Mouse (Mus musculus) urinary bladder, adult 2 months (tissue): ENCODE measurements around the gene Ankrd39. TPM values are rescaled to one million over a fixed set of nuclear protein-coding genes. Genes with fewer than 3 reads are reported as not detected.
"Not testable (repeated sequence)": the region's sequence is repeated elsewhere in the genome, so short reads cannot be mapped to it uniquely, and the experiment has no call there.

Source experiments
- DNase-seq: peaks from one replicate; pipeline ENCODE4 v3.0.0; 2022; ENCODE audit warnings: low spot score
- polyA plus RNA-seq: library from polyadenylated mRNA; depleted of rRNA; stranded (reverse); fragments of >200 nt; gene quantifications from 2 replicates; pipeline ENCODE4 v1.2.3, GENCODE M21; 2012

Ankrd39 gene
- polyA plus RNA-seq, 1 experiment = 26.7 TPM

- no peak for DNase-seq
Measured at GRCm38 (mm10) chr1:36552506-36552905, 5.3 kb upstream of the Ankrd39 start.

GRCm38 (mm10) chr1:36551904-36552303 lies 4.7 kb upstream of the Ankrd39 start:
- no peak for DNase-seq

GRCm38 (mm10) chr1:36550075-36550863 lies 3.0 kb upstream of the Ankrd39 start:
- no peak for DNase-seq

GRCm38 (mm10) chr1:36549491-36549890 lies 2.2 kb upstream of the Ankrd39 start:
- no peak for DNase-seq

- DNase-seq = no peak
Measured at GRCm38 (mm10) chr1:36548771-36549170, 1.5 kb upstream of the Ankrd39 start.

GRCm38 (mm10) chr1:36547981-36548598 lies 845 bp upstream of the Ankrd39 start:
- DNase-seq = no peak

- DNase-seq = no peak
Measured at GRCm38 (mm10) chr1:36545845-36546600, 1.2 kb downstream of the Ankrd39 start.

GRCm38 (mm10) chr1:36545382-36545781 lies 1.9 kb downstream of the Ankrd39 start:
- DNase-seq = no peak

- DNase-seq = no peak
Measured at GRCm38 (mm10) chr1:36542925-36543324, 4.3 kb downstream of the Ankrd39 start.

GRCm38 (mm10) chr1:36541844-36542243 lies 5.4 kb downstream of the Ankrd39 start:
- no peak for DNase-seq

GRCm38 (mm10) chr1:36540807-36541206 lies 6.4 kb downstream of the Ankrd39 start:
- no peak for DNase-seq

GRCm38 (mm10) chr1:36540132-36540531 lies 7.1 kb downstream of the Ankrd39 start:
- DNase-seq = no peak

- DNase-seq = no peak
Measured at GRCm38 (mm10) chr1:36539186-36539585, 8.1 kb downstream of the Ankrd39 start, which contains the start of gene Gm42417. Gene Gm42417, minus strand, starts transcription at chr1:36539429.

- no peak for DNase-seq
Measured at GRCm38 (mm10) chr1:36538727-36539126, 8.5 kb downstream of the Ankrd39 start.

- not testable (repeated sequence) for DNase-seq
Measured at GRCm38 (mm10) chr1:36536783-36537182, 10.5 kb downstream of the Ankrd39 start, which contains the start of gene Ankrd23. Gene Ankrd23, minus strand, starts transcription at chr1:36536883.

- no peak for DNase-seq
Measured at GRCm38 (mm10) chr1:36536397-36536728, 10.9 kb downstream of the Ankrd39 start.

GRCm38 (mm10) chr1:36535477-36536396 lies 11.5 kb downstream of the Ankrd39 start:
- DNase-seq = no peak

- DNase-seq = no peak
Measured at GRCm38 (mm10) chr1:36534595-36535058, 12.6 kb downstream of the Ankrd39 start.

- DNase-seq = no peak
Measured at GRCm38 (mm10) chr1:36533546-36533945, 13.7 kb downstream of the Ankrd39 start.

- no peak for DNase-seq
Measured at GRCm38 (mm10) chr1:36531461-36531860, 15.8 kb downstream of the Ankrd39 start.

GRCm38 (mm10) chr1:36530962-36531361 lies 16.3 kb downstream of the Ankrd39 start:
- no peak for DNase-seq
